Mouse (Mus musculus) spleen, adult 18-20 months (tissue): Measurements from ENCODE around the gene 9430015G10Rik.

Source experiments
- DNase-seq, 2 experiments: peaks; one replicate each; pipeline ENCODE4 v3.0.0; 2022; ENCODE audit warnings: mixed read lengths in 2 of 2

Gene 9430015G10Rik

GRCm38 (mm10) chr4:156171828-156172227, 62.0 kb downstream of the 9430015G10Rik start:
- no peak for DNase-seq
